Mouse (Mus musculus) limb, embryonic 14.5 days (tissue): Measurements from ENCODE around the gene Gclm. TPM values are rescaled to one million over a fixed set of nuclear protein-coding genes. Genes with fewer than 3 reads are reported as not detected.
A peak's percentile ranks its signal among the peaks of the same experiment; 100 is the strongest.

ENCODE experiments used
- ATAC-seq: fragments of 200-750 bp; cut with Nextera tagmentation; 2 replicates; pipeline ENCODE4 v1.8.0; 2017; ENCODE audit warnings: low read depth, moderate number of reproducible peaks, moderate TSS enrichment; ENCODE audit not compliant: low FRiP score
- DNase-seq: peaks from one replicate; pipeline ENCODE4 v3.0.0-alpha.2; 2015; ENCODE audit warnings: low spot score
- H3K27ac ChIP-seq: fragments of 300-500 bp; sonication (generic); replicated peaks from 2 replicates; pipeline ENCODE4 v1.5.1; 2014; ENCODE audit warnings: low read depth, mild to moderate bottlenecking, low read length, moderate library complexity, mixed read lengths
- H3K27me3 ChIP-seq: fragments of 300-500 bp; sonication (generic); 2 replicates; pipeline ENCODE4 v1.6.1; 2014; ENCODE audit warnings: low read length, mixed read lengths; ENCODE audit not compliant: control insufficient read depth, insufficient read depth
- H3K36me3 ChIP-seq: fragments of 300-500 bp; sonication (generic); 2 replicates; pipeline ENCODE4 v1.6.1; 2014; ENCODE audit warnings: mild to moderate bottlenecking, low read length, moderate library complexity, mixed read lengths; ENCODE audit not compliant: control insufficient read depth, insufficient read depth
- H3K4me1 ChIP-seq: fragments of 300-500 bp; sonication (generic); 2 replicates; pipeline ENCODE4 v1.6.1; 2014; ENCODE audit warnings: antibody characterized with exemption, low read length, mixed read lengths; ENCODE audit not compliant: control insufficient read depth, insufficient read depth
- H3K4me2 ChIP-seq: fragments of 300-500 bp; sonication (generic); replicated peaks from 2 replicates; pipeline ENCODE4 v1.6.1; 2014; ENCODE audit warnings: low read depth, mild to moderate bottlenecking, low read length, moderate library complexity; ENCODE audit not compliant: severe bottlenecking
- H3K4me3 ChIP-seq: fragments of 300-500 bp; sonication (generic); replicated peaks from 2 replicates; pipeline ENCODE4 v1.5.1; 2014; ENCODE audit warnings: low read length
- H3K9ac ChIP-seq: fragments of 300-500 bp; sonication (generic); 2 replicates; pipeline ENCODE4 v1.6.1; 2014; ENCODE audit warnings: mild to moderate bottlenecking, low read depth, low read length, moderate library complexity; ENCODE audit not compliant: severe bottlenecking
- H3K9me3 ChIP-seq: fragments of 300-500 bp; sonication (generic); 2 replicates; pipeline ENCODE4 v1.6.1; 2016; ENCODE audit warnings: low read length; ENCODE audit not compliant: control insufficient read depth
- POLR2A ChIP-seq: fragments of 200-500 bp; IDR thresholded peaks from 2 replicates; pipeline ENCODE4 v1.8.0; 2012; ENCODE audit warnings: inconsistent platforms, mild to moderate bottlenecking, moderate library complexity, borderline replicate concordance; ENCODE audit not compliant: insufficient read depth, insufficient read length; ENCODE audit errors: extremely low read depth
- whole genome bisulfite sequencing: fragments of 180-500 bp; shearing (Covaris S2); extraction: QIAGEN DNeasy Blood & Tissue Kit; methylation state at CpG from one replicate; pipeline ENCODE4 v1.1.7; 2014; 5-methylcytosine and 5-hydroxymethylcytosine counted together
- polyA plus RNA-seq, 2 experiments: library from polyadenylated mRNA; depleted of rRNA in 1 of 2; stranded (reverse) in 1 of 2; unstranded in 1 of 2; fragments of >200 nt; fragmentation: Nextera tagmentation in 1 of 2; extraction: Ambion mirVana in 1 of 2; gene quantifications; 2 replicates each; pipeline versions ENCODE4 v1.2.1 to v1.2.3; 2012 to 2014

Gclm gene
- polyA plus RNA-seq, 2 experiments: 30.4 to 58.4 TPM

GRCm38 (mm10) chr3:122293954-122294850 lies 48.8 kb downstream of the Gclm start, which contains the start of gene Bcar3:
Gene Bcar3, plus strand, starts transcription at chr3:122294136.
- H3K9ac ChIP-seq: peak within 1 kb of the TSS; percentile 92
- no peaks in the 10 kb centered on the region for H3K27me3 ChIP-seq
- DNase-seq (peak; percentile 99), ATAC-seq (peak; percentile 86)
- peak within 1 kb of the TSS; percentile 97 for H3K27ac ChIP-seq
- WGBS: 3% methylated on average over 36 of the region's 37 CpGs
- H3K36me3 ChIP-seq: no peaks in the 10 kb centered on the region
- peaks cover 23% of the 10 kb centered on the region for H3K4me1 ChIP-seq
- H3K4me2 ChIP-seq: peak within 1 kb of the TSS; percentile 70
- peak within 1 kb of the TSS; percentile 61 for H3K4me3 ChIP-seq
- H3K9me3 ChIP-seq: no peaks in the 10 kb centered on the region
- TF ChIP-seq POLR2A: no peak

- Histone ChIP-seq H3K4me3 (no peak overlapping the region), H3K4me1 (peaks cover 23% of the 10 kb centered on the region), H3K36me3 (no peaks in the 10 kb centered on the region), H3K4me2 (no peak overlapping the region), H3K27ac (no peak overlapping the region), H3K27me3 (no peaks in the 10 kb centered on the region), H3K9ac (no peak overlapping the region), H3K9me3 (no peaks in the 10 kb centered on the region)
- WGBS: 6% methylated on average over 5 of the region's 5 CpGs
- ATAC-seq: no peak
- TF ChIP-seq POLR2A: no peak
- peak; percentile 72 for DNase-seq
Measured at GRCm38 (mm10) chr3:122295511-122295910, 50.2 kb downstream of the Gclm start.

GRCm38 (mm10) chr3:122296979-122297378 lies 51.6 kb downstream of the Gclm start:
- Histone ChIP-seq H3K27ac (no peak overlapping the region), H3K9ac (no peak overlapping the region), H3K9me3 (no peaks in the 10 kb centered on the region), H3K36me3 (no peaks in the 10 kb centered on the region), H3K27me3 (no peaks in the 10 kb centered on the region), H3K4me2 (no peak overlapping the region), H3K4me3 (no peak overlapping the region), H3K4me1 (peaks cover 29% of the 10 kb centered on the region)
- WGBS: 51% methylated on average over 5 of the region's 5 CpGs
- TF ChIP-seq POLR2A: no peak
- DNase-seq (no peak), ATAC-seq (no peak)

GRCm38 (mm10) chr3:122300983-122301919 lies 55.9 kb downstream of the Gclm start:
- TF ChIP-seq POLR2A: no peak
- no peak overlapping the region for H3K4me3 ChIP-seq
- no peaks in the 10 kb centered on the region for H3K27me3 ChIP-seq
- peaks cover 12% of the 10 kb centered on the region; the same call in 1 of the 2 replicates for H3K4me1 ChIP-seq
- H3K27ac ChIP-seq: no peak overlapping the region
- DNase-seq: peak; percentile 20
- no peak overlapping the region for H3K9ac ChIP-seq
- no peaks in the 10 kb centered on the region for H3K9me3 ChIP-seq
- H3K36me3 ChIP-seq: no peaks in the 10 kb centered on the region
- no peak for ATAC-seq
- H3K4me2 ChIP-seq: no peak overlapping the region
- 70% methylated on average over 9 of the region's 9 CpGs for WGBS

GRCm38 (mm10) chr3:122304560-122304959 lies 59.2 kb downstream of the Gclm start:
- Histone ChIP-seq H3K9me3 (no peaks in the 10 kb centered on the region), H3K4me3 (no peak overlapping the region), H3K27ac (no peak overlapping the region), H3K4me2 (no peak overlapping the region), H3K9ac (no peak overlapping the region), H3K4me1 (peaks cover 5% of the 10 kb centered on the region; the same call in 1 of the 2 replicates), H3K36me3 (no peaks in the 10 kb centered on the region), H3K27me3 (no peaks in the 10 kb centered on the region)
- ATAC-seq: no peak
- no peak for DNase-seq
- TF ChIP-seq POLR2A: no peak
- WGBS: 88% methylated on average over 4 of the region's 4 CpGs
